Mouse (Mus musculus) ES-Bruce4 (cell line): Measurements from ENCODE around the gene Kcnj1.

Source experiments
- CTCF ChIP-seq: IDR thresholded peaks from one replicate; pipeline ENCODE4 v1.8.1; 2011; ENCODE audit warnings: low read depth, low read length
- EP300 ChIP-seq: IDR thresholded peaks from 2 replicates; pipeline ENCODE4 v1.6.1; 2011; ENCODE audit warnings: low read depth, low read length; ENCODE audit not compliant: insufficient read depth
- POLR2A ChIP-seq: IDR thresholded peaks from one replicate; pipeline ENCODE4 v1.8.1; 2011; ENCODE audit warnings: low read length; ENCODE audit not compliant: insufficient read depth

DNA sequence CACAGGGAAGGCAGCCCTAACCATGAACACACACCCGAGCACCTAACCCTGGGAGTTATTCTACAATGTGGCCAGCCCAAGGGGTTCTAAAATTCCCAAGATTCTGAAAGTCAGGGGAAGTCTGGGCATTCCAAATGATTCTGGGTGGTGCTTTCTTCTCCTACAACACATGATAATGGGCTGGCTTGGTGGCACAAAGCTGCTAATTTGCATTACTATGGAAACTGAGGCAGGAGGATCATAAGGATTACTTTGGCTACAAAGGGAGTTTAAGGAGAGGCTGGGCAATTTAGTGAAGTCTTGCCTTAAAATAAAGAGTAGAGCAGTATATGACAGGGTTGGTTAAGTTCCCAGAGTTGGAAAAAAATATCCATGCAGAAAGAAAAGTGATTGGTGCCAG lies 42.7 kb downstream of the Kcnj1 start:
- TF ChIP-seq CTCF (no peak), POLR2A (no peak), EP300 (no peak)
